Mouse (Mus musculus): ENCODE measurements around the gene Rhox1. TPM values are rescaled to one million over a fixed set of nuclear protein-coding genes. Genes with fewer than 3 reads are reported as not detected.

Gene Rhox1
- polyA plus RNA-seq (2017; shearing (Covaris generic)): under 1 TPM in 1 of 2 experiments, not detected in 1; 0.33 TPM

GRCm38 (mm10) chrX:37222158-37222557, at the start of gene Rhox1:
Rhox1 (minus strand) TSS chrX:37222258.

GRCm38 (mm10) chrX:37265038-37265437, 43.0 kb upstream of the Rhox1 start, which contains the start of gene Rhox4a:
Rhox4a (plus strand) TSS chrX:37265338.

GRCm38 (mm10) chrX:37249619-37250018, 27.6 kb upstream of the Rhox1 start, which contains the start of gene Rhox3a:
Rhox3a (plus strand) TSS chrX:37249919.

DNA sequence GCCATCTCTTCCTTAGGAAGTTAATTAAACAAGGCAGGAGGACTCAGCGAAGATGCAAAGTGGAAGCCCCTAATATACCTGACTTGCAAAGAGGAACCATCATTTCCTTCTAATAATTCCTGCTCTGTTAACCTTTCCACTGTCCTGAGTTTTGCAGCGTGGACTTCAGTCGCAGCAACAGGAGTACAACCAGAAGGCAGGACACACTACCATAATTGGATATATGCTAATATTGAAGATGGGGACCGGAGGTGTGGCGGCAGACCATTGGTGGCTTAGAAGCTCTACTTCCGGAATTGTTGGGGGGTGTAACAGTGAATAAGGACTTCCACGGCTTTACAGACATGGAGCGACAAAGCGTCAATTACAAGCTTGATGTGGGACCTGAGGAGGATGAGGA, 22.6 kb upstream of the Rhox1 start, which contains the start of gene Rhox2a:
Gene Rhox2a (plus strand): TSS at position 301 of the 400 bp plus-strand sequence.

DNA sequence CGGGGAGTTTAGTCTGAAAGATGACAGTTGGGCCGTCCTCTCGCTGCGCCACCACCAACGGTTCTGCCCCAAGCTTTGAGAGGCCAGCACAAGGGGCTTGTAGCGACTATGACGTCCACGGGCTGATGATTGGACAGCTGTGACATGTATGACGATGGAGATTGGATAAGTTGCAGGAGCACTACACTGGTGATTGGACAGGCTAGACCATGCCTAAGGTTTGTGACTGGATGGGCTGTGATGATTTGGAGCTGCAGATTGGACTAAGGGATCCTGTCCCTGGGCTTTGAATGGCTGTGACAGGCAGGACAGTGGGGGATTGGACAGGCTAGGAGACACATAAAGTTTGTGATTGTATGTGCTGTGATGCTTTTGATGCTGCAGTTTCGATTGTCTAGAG, 11.1 kb downstream of the Rhox1 start, which contains the start of gene Gm9:
Gene Gm9 (minus strand): TSS at position 101 of the 400 bp plus-strand sequence.

DNA sequence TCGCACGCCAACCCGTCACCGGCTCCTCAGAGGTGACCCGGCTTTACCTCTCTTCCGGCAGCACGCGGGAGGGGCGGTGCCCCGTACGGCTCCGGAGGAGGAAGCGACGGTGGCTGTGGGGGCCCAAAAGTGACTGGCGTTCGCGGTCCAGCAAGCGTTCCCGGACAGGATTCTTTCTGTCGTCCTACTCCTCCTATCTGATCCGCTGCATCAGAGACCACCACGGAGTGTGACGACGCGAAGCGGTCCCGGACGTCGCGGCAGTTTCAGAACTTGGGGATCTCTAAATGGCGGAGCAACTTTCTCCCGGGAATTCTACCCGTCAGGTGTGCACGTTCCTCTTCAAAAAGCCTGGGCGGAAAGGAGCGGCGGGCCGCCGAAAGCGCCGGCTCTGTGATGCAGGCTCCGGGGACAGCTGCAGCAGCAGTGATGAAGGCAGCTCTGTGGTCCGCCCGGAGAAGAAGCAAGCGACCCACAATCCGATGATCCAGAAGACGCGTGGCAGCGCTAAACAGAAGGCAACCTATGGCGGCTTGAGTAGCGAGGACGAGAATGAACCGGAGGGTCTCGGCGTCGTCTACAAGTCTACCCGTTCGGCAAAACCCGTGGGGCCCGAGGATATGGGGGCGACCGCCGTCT, 30.8 kb downstream of the Rhox1 start, which contains the start of the genes Ndufa1 and Rnf113a1:
Gene Ndufa1 (minus strand): TSS at position 59 of the 639 bp plus-strand sequence.
Gene Rnf113a1 (plus strand): TSS at position 141 of the 639 bp plus-strand sequence.

GRCm38 (mm10) chrX:37168742-37169141, 53.3 kb downstream of the Rhox1 start, which contains the start of gene Akap14:
Akap14 (minus strand) TSS chrX:37168842.

Other genes with a start within 250 kb of the Rhox1 start
- 100 to 1,000 TPM; 108 to 117 TPM for gene Sept6, start 230.5 kb downstream of the Rhox1 start, polyA plus RNA-seq (2017; shearing (Covaris generic))
- gene Sowahd, start 173.4 kb downstream of the Rhox1 start, polyA plus RNA-seq (2017; shearing (Covaris generic)): not detected
- gene Rpl39, start 136.9 kb downstream of the Rhox1 start, polyA plus RNA-seq (2017; shearing (Covaris generic)): 100 to 1,000 TPM; 448 to 584 TPM
- 10 to 100 TPM; 24.7 to 30.3 TPM for gene Upf3b, start 111.9 kb downstream of the Rhox1 start, polyA plus RNA-seq (2017; shearing (Covaris generic))
- 10 to 100 TPM; 20.1 to 25.1 TPM for gene Nkap, start 95.5 kb downstream of the Rhox1 start, polyA plus RNA-seq (2017; shearing (Covaris generic))
- under 1 TPM; 0.08 to 0.26 TPM for gene Akap14, start 53.4 kb downstream of the Rhox1 start, polyA plus RNA-seq (2017; shearing (Covaris generic))
- gene Ndufa1, start 31.1 kb downstream of the Rhox1 start, polyA plus RNA-seq (2017; shearing (Covaris generic)): 100 to 1,000 TPM; 293 to 300 TPM
- gene Rnf113a1, start 31.0 kb downstream of the Rhox1 start, polyA plus RNA-seq (2017; shearing (Covaris generic)): 10 to 100 TPM; 10.3 to 15.5 TPM
- gene Gm9, start 11.2 kb downstream of the Rhox1 start, polyA plus RNA-seq (2017; shearing (Covaris generic)): not detected
- not detected for gene Rhox2a, start 22.7 kb upstream of the Rhox1 start, polyA plus RNA-seq (2017; shearing (Covaris generic))
- gene Rhox3a, start 27.7 kb upstream of the Rhox1 start, polyA plus RNA-seq (2017; shearing (Covaris generic)): not detected
- gene Rhox4a, start 43.1 kb upstream of the Rhox1 start, polyA plus RNA-seq (2017; shearing (Covaris generic)): not detected
- gene Rhox3a2, start 157.8 kb upstream of the Rhox1 start, polyA plus RNA-seq (2017; shearing (Covaris generic)): not detected
- gene Rhox4a2, start 168.6 kb upstream of the Rhox1 start, polyA plus RNA-seq (2017; shearing (Covaris generic)): under 1 TPM in 1 of 2 experiments, not detected in 1; 0.61 TPM
- not detected for gene Rhox2b, start 189.8 kb upstream of the Rhox1 start, polyA plus RNA-seq (2017; shearing (Covaris generic))
- gene Rhox4b, start 210.2 kb upstream of the Rhox1 start, polyA plus RNA-seq (2017; shearing (Covaris generic)): under 1 TPM in 1 of 2 experiments, not detected in 1; 0.55 TPM
- not detected for gene Rhox2c, start 231.4 kb upstream of the Rhox1 start, polyA plus RNA-seq (2017; shearing (Covaris generic))
- not detected for gene Rhox3c, start 236.3 kb upstream of the Rhox1 start, polyA plus RNA-seq (2017; shearing (Covaris generic))

Data from activated CD4-positive, CD25-positive, alpha-beta regulatory T cell (primary cell).